9 mouse cellular contexts compared by ENCODE assay signal in the genomic region with DNA sequence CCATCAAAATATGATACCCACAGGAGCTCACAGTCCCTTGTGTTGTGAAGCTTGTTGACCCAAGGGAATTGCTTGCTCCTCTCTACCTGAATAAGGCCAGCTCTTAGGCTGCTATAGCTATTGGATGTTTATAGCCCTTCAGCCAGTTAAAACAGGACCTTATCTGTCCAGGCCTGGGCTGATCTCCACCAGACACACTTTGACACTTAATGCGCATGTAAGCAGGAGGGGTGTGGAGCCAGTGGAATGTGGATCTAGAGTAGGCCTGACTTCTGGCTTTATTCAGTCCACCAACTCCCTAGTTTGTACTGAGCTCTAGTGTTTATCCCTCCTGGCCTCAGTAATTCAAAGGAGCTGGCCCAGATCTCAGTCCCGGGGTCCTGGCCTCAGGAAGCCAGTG. TPM values are rescaled to one million over a fixed set of nuclear protein-coding genes. Genes with fewer than 3 reads are reported as not detected.
DNase-seq lines count a peak whose midpoint lies in the region; ATAC-seq and TF ChIP-seq lines count a peak whose summit lies in the region.
"Had no signal": no experiment of that assay in that cellular context is flagged by ENCODE, and none has a peak within 500 bp of the region (broad histone marks: within the 10 kb centered on the region; RNA-seq: fewer than 3 reads in every experiment).

No protein-coding gene starts in this region.

- H3K4me2 ChIP-seq in heart, postnatal 0 days (ENCODE audit: low read depth, low read length) = no peak overlapping the region
- H3K4me2 ChIP-seq in liver, embryonic 12.5 days = no peak overlapping the region
- no peak overlapping the region for H3K4me2 ChIP-seq in hindbrain, embryonic 16.5 days (ENCODE audit: low read length)
- H3K4me2 ChIP-seq: forebrain, embryonic 12.5 days had no signal

- H3K27ac ChIP-seq in ES-Bruce4 (ENCODE audit: insufficient read depth, low read length) = peak overlapping the region; percentile 33
- H3K27ac ChIP-seq in heart, postnatal 0 days (ENCODE audit: low read depth) = peak overlapping the region; percentile 76
- no peak overlapping the region for H3K27ac ChIP-seq in liver, embryonic 12.5 days
- H3K27ac ChIP-seq in hindbrain, embryonic 16.5 days (ENCODE audit: low read depth, low read length) = no peak overlapping the region
- H3K27ac ChIP-seq: forebrain, embryonic 12.5 days had no signal

- no peak overlapping the region for H3K4me3 ChIP-seq in ES-Bruce4 (ENCODE audit: low read depth, low read length)
- no peak overlapping the region for H3K4me3 ChIP-seq in heart, postnatal 0 days (ENCODE audit: low read depth, low read length)
- no peak overlapping the region for H3K4me3 ChIP-seq in liver, embryonic 12.5 days
- no peak overlapping the region for H3K4me3 ChIP-seq in hindbrain, embryonic 16.5 days (ENCODE audit: low read length)
- H3K4me3 ChIP-seq: forebrain, embryonic 12.5 days; megakaryocyte, embryonic 14.5 days had no signal

- peaks cover 9% of the 10 kb centered on the region for H3K36me3 ChIP-seq in ES-Bruce4 (ENCODE audit: control insufficient read depth, insufficient read depth, low read length, poor library complexity, severe bottlenecking)
- no peaks in the 10 kb centered on the region for H3K36me3 ChIP-seq in heart, postnatal 0 days (replicated peaks; ENCODE audit: control insufficient read depth, insufficient read depth, low read length)
- no peaks in the 10 kb centered on the region for H3K36me3 ChIP-seq in liver, embryonic 12.5 days
- no peaks in the 10 kb centered on the region for H3K36me3 ChIP-seq in hindbrain, embryonic 16.5 days (ENCODE audit: control insufficient read depth, insufficient read depth, low read length)
- H3K36me3 ChIP-seq: forebrain, embryonic 12.5 days had no signal

- WGBS in heart, postnatal 0 days = 20% methylated on average over 2 of the region's 2 CpGs
- 45% methylated on average over 2 of the region's 2 CpGs for WGBS in liver, embryonic 12.5 days (ENCODE audit: insufficient replicate concordance)
- WGBS in hindbrain, embryonic 16.5 days = 85% methylated on average over 2 of the region's 2 CpGs

- peak; percentile 53 for DNase-seq in MN1 (ENCODE audit: low spot score)
- peak; percentile 83 for DNase-seq in heart, postnatal 0 days (ENCODE audit: low spot score)
- no peak for DNase-seq in layer of hippocampus, adult 9-10 months (ENCODE audit: low spot score)
- no peak for DNase-seq in testis, postnatal 14 days (ENCODE audit: low spot score)

- H3K27me3 ChIP-seq in ES-Bruce4 (ENCODE audit: control insufficient read depth, insufficient read depth, low read length, poor library complexity, severe bottlenecking) = no peaks in the 10 kb centered on the region
- H3K27me3 ChIP-seq in heart, postnatal 0 days (ENCODE audit: control insufficient read depth, insufficient read depth, low read length) = no peaks in the 10 kb centered on the region
- no peaks in the 10 kb centered on the region for H3K27me3 ChIP-seq in liver, embryonic 12.5 days (replicated peaks)
- H3K27me3 ChIP-seq in hindbrain, embryonic 16.5 days (replicated peaks; ENCODE audit: control insufficient read depth, insufficient read depth, low read length) = no peaks in the 10 kb centered on the region
- H3K27me3 ChIP-seq: forebrain, embryonic 12.5 days; megakaryocyte, embryonic 14.5 days had no signal

- TF ChIP-seq EP300 in ES-Bruce4 (IDR thresholded peaks at IDR 0.05; ENCODE audit: insufficient read depth, low read depth, low read length) = no peak; the same call in 1 of the 2 replicates
- no peak for TF ChIP-seq EP300 in heart, postnatal 0 days (IDR thresholded peaks at IDR 0.05; ENCODE audit: low read depth)

- peak; percentile 89 for ATAC-seq in heart, postnatal 0 days (ENCODE audit: insufficient read depth, low read depth)
- ATAC-seq in liver, embryonic 12.5 days = peak; percentile 71
- ATAC-seq in hindbrain, embryonic 16.5 days = no peak

- no peak for TF ChIP-seq CTCF in ES-Bruce4 (IDR thresholded peaks at IDR 0.05; ENCODE audit: low read depth, low read length)
- no peak for TF ChIP-seq CTCF in heart, postnatal 0 days (IDR thresholded peaks at IDR 0.05; ENCODE audit: low read depth)

- no peak overlapping the region for H3K9ac ChIP-seq in ES-Bruce4 (ENCODE audit: low read depth, poor library complexity, severe bottlenecking)
- no peak overlapping the region for H3K9ac ChIP-seq in heart, postnatal 0 days (replicated peaks; ENCODE audit: low read depth, low read length)
- H3K9ac ChIP-seq in liver, embryonic 12.5 days = no peak overlapping the region
- H3K9ac ChIP-seq in hindbrain, embryonic 16.5 days (ENCODE audit: low read depth, low read length) = no peak overlapping the region
- H3K9ac ChIP-seq: forebrain, embryonic 12.5 days had no signal

- H3K4me1 ChIP-seq in ES-Bruce4 (ENCODE audit: control insufficient read depth, insufficient read depth, low read length) = peaks cover 9% of the 10 kb centered on the region
- peaks cover 53% of the 10 kb centered on the region for H3K4me1 ChIP-seq in heart, postnatal 0 days (ENCODE audit: control insufficient read depth, insufficient read depth)
- H3K4me1 ChIP-seq in liver, embryonic 12.5 days = peaks cover 68% of the 10 kb centered on the region
- H3K4me1 ChIP-seq in hindbrain, embryonic 16.5 days (ENCODE audit: control insufficient read depth, insufficient read depth, low read depth, low read length) = peaks cover 10% of the 10 kb centered on the region

- TF ChIP-seq POLR2A in ES-Bruce4 (IDR thresholded peaks at IDR 0.05; ENCODE audit: insufficient read depth, low read length) = no peak

- H3K9me3 ChIP-seq in ES-Bruce4 (replicated peaks; ENCODE audit: control insufficient read depth, insufficient read depth, low read length, poor library complexity, severe bottlenecking) = no peaks in the 10 kb centered on the region
- H3K9me3 ChIP-seq in heart, postnatal 0 days (replicated peaks; ENCODE audit: control insufficient read depth, low read length) = no peaks in the 10 kb centered on the region
- no peaks in the 10 kb centered on the region for H3K9me3 ChIP-seq in liver, embryonic 12.5 days (replicated peaks)
- no peaks in the 10 kb centered on the region for H3K9me3 ChIP-seq in hindbrain, embryonic 16.5 days (ENCODE audit: control insufficient read depth, low read length)
- H3K9me3 ChIP-seq: forebrain, embryonic 12.5 days; megakaryocyte, embryonic 14.5 days had no signal

RNA-seq across cellular contexts. Expression of gene Spred2, which starts 42.1 kb away (rescaled TPM):
- 41.9 and 43.5 TPM in 2 replicates for polyA plus RNA-seq in ES-Bruce4 (2011; ENCODE audit: insufficient read depth, insufficient read length, low read depth, missing spikeins)
- 7.5 and 8.2 TPM in 2 replicates for total RNA-seq in heart, postnatal 0 days (2014; rRNA removed; ENCODE audit: low replicate concordance)
- polyA plus RNA-seq in heart, postnatal 0 days (2015; fragmentation: Nextera tagmentation; extraction: Ambion mirVana) = 3.2 TPM in 2 replicates
- 2.9 and 3.6 TPM in 2 replicates for polyA plus RNA-seq in liver, embryonic 12.5 days (2016; fragmentation: Nextera tagmentation; extraction: Ambion mirVana)
- polyA plus RNA-seq in hindbrain, embryonic 16.5 days (2015; fragmentation: Nextera tagmentation; extraction: Ambion mirVana) = 6.7 and 7.4 TPM in 2 replicates

Comparison
In these comparisons a context has a peak if more than half of its experiments do, and no peak if none do; other contexts are left out.
1. H3K27ac ChIP-seq: peak in ES-Bruce4 (single experiment) and heart, postnatal 0 days (single experiment); none in liver, embryonic 12.5 days (single experiment) and hindbrain, embryonic 16.5 days (single experiment).
2. DNase-seq: peak in MN1 (single experiment) and heart, postnatal 0 days (single experiment); none in layer of hippocampus, adult 9-10 months (single experiment) and testis, postnatal 14 days (single experiment).